Mouse (Mus musculus) G1E-ER4 (cell line): Measurements from ENCODE around the gene Il17ra. TPM values are rescaled to one million over a fixed set of nuclear protein-coding genes. Genes with fewer than 3 reads are reported as not detected.

Experiments used
- GATA1 ChIP-seq: IDR thresholded peaks from one replicate; pipeline ENCODE4 v1.8.0; 2012; ENCODE audit warnings: low read length, inconsistent platforms
- polyA plus RNA-seq: library from polyadenylated mRNA; stranded (reverse); fragments of >175 nt; gene quantifications from 2 replicates; pipeline ENCODE4 v1.2.3, GENCODE M21; 2012

Il17ra gene
- polyA plus RNA-seq, 1 experiment: 15.9 TPM

GRCm38 (mm10) chr6:120488647-120489046 is 25.6 kb downstream of the Il17ra start:
- TF ChIP-seq GATA1: no peak

GRCm38 (mm10) chr6:120489461-120489860 is 26.4 kb downstream of the Il17ra start:
- no peak for TF ChIP-seq GATA1

- TF ChIP-seq GATA1: no peak
These were observed 28.0 kb downstream of the Il17ra start for GRCm38 (mm10) chr6:120491064-120491463.

GRCm38 (mm10) chr6:120491862-120492498 is 28.9 kb downstream of the Il17ra start:
- TF ChIP-seq GATA1: no peak

GRCm38 (mm10) chr6:120492499-120493373 is 29.7 kb downstream of the Il17ra start:
- no peak for TF ChIP-seq GATA1

- no peak for TF ChIP-seq GATA1
These were observed 30.5 kb downstream of the Il17ra start, which contains the start of gene Tmem121b for GRCm38 (mm10) chr6:120493374-120494181. Gene Tmem121b, minus strand, starts transcription at chr6:120493807.

GRCm38 (mm10) chr6:120496544-120496943 is 33.5 kb downstream of the Il17ra start:
- no peak for TF ChIP-seq GATA1

- TF ChIP-seq GATA1: no peak
These were observed 41.0 kb downstream of the Il17ra start for GRCm38 (mm10) chr6:120504051-120504450.

GRCm38 (mm10) chr6:120505531-120505930 is 42.5 kb downstream of the Il17ra start:
- TF ChIP-seq GATA1: no peak

GRCm38 (mm10) chr6:120508645-120509044 is 45.6 kb downstream of the Il17ra start:
- no peak for TF ChIP-seq GATA1

- TF ChIP-seq GATA1: no peak
These were observed 46.9 kb downstream of the Il17ra start for GRCm38 (mm10) chr6:120509975-120510374.

- no peak for TF ChIP-seq GATA1
These were observed 47.4 kb downstream of the Il17ra start for GRCm38 (mm10) chr6:120510425-120510824.

- TF ChIP-seq GATA1: no peak
These were observed 48.2 kb downstream of the Il17ra start for GRCm38 (mm10) chr6:120511212-120511611.

- peak; percentile 36 for TF ChIP-seq GATA1
These were observed 53.4 kb downstream of the Il17ra start for GRCm38 (mm10) chr6:120516422-120516821.

GRCm38 (mm10) chr6:120516879-120517278 is 53.8 kb downstream of the Il17ra start:
- no peak for TF ChIP-seq GATA1

GRCm38 (mm10) chr6:120517311-120517710 is 54.3 kb downstream of the Il17ra start:
- TF ChIP-seq GATA1: no peak
